Mouse (Mus musculus) forebrain, embryonic 11.5 days (tissue): ENCODE results near the gene Hoxd12. TPM values are rescaled to one million over a fixed set of nuclear protein-coding genes. Genes with fewer than 3 reads are reported as not detected.

ENCODE experiments used
- ATAC-seq: fragments of 200-750 bp; cut with Nextera tagmentation; replicated peaks from 2 replicates; pipeline ENCODE4 v1.8.0; 2017; ENCODE audit warnings: moderate TSS enrichment; ENCODE audit not compliant: low FRiP score
- DNase-seq: peaks from one replicate; pipeline ENCODE4 v3.0.0-alpha.2; 2017; ENCODE audit warnings: low spot score
- H3K27ac ChIP-seq: fragments of 300-500 bp; sonication (generic); 2 replicates; pipeline ENCODE4 v1.5.1; 2014; ENCODE audit warnings: low read depth, low read length
- H3K27me3 ChIP-seq: fragments of 300-500 bp; sonication (generic); 2 replicates; pipeline ENCODE4 v1.6.1; 2014; ENCODE audit warnings: mild to moderate bottlenecking, low read length, mixed read lengths; ENCODE audit not compliant: control insufficient read depth, insufficient read depth
- H3K36me3 ChIP-seq: fragments of 300-500 bp; sonication (generic); 2 replicates; pipeline ENCODE4 v1.6.1; 2014; ENCODE audit warnings: mild to moderate bottlenecking, low read length, moderate library complexity, mixed read lengths; ENCODE audit not compliant: control insufficient read depth, insufficient read depth
- H3K4me1 ChIP-seq: fragments of 300-500 bp; sonication (generic); replicated peaks from 2 replicates; pipeline ENCODE4 v1.6.1; 2014; ENCODE audit warnings: low read length, mixed read lengths; ENCODE audit not compliant: control insufficient read depth, insufficient read depth
- H3K4me2 ChIP-seq: fragments of 300-500 bp; sonication (generic); 2 replicates; pipeline ENCODE4 v1.6.1; 2014; ENCODE audit warnings: low read depth, mild to moderate bottlenecking, low read length, moderate library complexity, mixed read lengths; ENCODE audit not compliant: severe bottlenecking
- H3K4me3 ChIP-seq: fragments of 300-500 bp; sonication (generic); 2 replicates; pipeline ENCODE4 v1.5.1; 2014; ENCODE audit warnings: low read depth, low read length
- H3K9ac ChIP-seq: fragments of 300-500 bp; sonication (generic); 2 replicates; pipeline ENCODE4 v1.6.1; 2014; ENCODE audit warnings: low read length
- H3K9me3 ChIP-seq: fragments of 300-500 bp; sonication (generic); 2 replicates; pipeline ENCODE4 v1.6.1; 2016; ENCODE audit warnings: low read length, mixed read lengths; ENCODE audit not compliant: control insufficient read depth
- WGBS: fragments of 180-500 bp; shearing (Covaris S2); extraction: QIAGEN DNeasy Blood & Tissue Kit; methylation state at CpG from one replicate; pipeline ENCODE4 v1.1.7; 2014; 5-methylcytosine and 5-hydroxymethylcytosine counted together
- polyA plus RNA-seq: library from polyadenylated mRNA; unstranded; fragments of >200 nt; fragmentation: Nextera tagmentation; extraction: Ambion mirVana; gene quantifications from 2 replicates; pipeline ENCODE4 v1.2.1, GENCODE M21; 2014

Hoxd12 gene
- polyA plus RNA-seq, 1 experiment from 2014 or later = not detected

GRCm38 (mm10) chr2:74655420-74655781, 19.4 kb upstream of the Hoxd12 start:
- no peak overlapping the region for H3K9ac ChIP-seq
- WGBS = 2% methylated on average over 35 of the region's 47 CpGs

DNA sequence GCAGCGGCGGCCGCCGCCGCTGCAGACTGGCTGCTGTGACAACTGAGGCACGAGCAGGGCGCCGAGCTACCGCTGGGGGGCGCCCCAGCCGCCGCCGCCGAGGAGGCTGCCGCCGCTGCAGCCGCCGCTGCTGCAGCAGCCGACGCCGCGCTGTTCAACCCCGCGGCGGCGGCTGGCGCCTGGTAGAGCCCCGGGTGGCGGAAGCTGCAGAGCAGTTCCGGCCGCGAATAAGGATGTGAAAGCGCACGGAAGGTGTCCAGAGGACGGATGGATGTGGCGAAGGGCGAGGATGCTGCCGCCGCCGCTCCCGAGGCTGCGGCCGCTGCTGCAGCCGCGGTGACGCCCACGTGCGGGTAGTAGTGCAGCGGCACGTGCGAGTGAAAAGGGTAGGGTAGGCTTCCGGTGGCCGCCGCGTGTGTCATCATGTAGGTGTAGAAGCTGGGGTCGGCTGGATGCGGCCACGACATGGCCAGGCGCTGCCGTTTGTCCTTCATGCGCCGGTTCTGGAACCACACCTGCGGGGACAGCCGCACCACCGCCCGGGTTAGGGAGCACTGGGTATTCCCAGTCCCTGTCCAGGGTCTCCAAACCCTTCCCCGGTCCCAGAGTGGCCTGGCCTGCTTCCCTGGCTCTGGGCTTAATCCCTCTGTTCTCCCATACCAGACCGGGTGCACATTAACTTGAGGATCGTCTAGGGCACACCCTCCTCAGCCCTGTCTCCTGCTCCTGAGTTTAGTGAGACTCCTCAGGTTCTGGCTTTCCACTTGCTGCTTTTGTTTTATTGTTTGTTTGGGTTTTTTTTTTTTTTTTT, 18.8 kb upstream of the Hoxd12 start:
- DNase-seq = peak; percentile 80

More at GRCm38 (mm10) chr2:74655420-74655781, 19.4 kb upstream of the Hoxd12 start:
- Histone ChIP-seq H3K9me3 (no peaks in the 10 kb centered on the region), H3K4me3 (peak overlapping the region; percentile 24), H3K4me2 (peak overlapping the region; percentile 39; the same call in 1 of the 2 replicates), H3K27me3 (peaks cover 81% of the 10 kb centered on the region), H3K4me1 (peaks cover 9% of the 10 kb centered on the region; the same call in 1 of the 2 replicates), H3K27ac (no peak overlapping the region), H3K36me3 (no peaks in the 10 kb centered on the region)
- ATAC-seq (no peak), DNase-seq (peak; percentile 68)

DNA sequence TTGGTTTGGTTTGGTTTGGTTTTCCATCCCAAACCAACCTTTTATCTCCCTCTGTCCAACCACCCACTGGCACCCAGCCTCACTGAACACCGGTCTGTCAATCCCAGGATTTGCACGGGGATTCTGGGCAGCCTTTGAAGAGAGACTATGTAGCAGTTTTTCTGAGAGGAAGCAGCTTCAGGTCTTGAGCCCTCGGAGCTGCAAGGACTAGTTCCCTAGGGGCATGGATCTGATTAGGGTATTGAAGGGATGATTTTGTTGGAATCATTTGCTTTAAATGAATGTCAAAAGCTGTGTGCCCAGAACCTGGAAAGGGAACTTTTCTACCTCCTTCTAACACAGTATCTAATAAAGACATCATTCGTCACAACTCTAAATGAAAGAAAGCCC, 18.2 kb upstream of the Hoxd12 start:
- 3% methylated on average over 4 of the region's 4 CpGs for WGBS
- peak; percentile 54 for DNase-seq

More for the DNA sequence above, 18.8 kb upstream of the Hoxd12 start:
- Histone ChIP-seq H3K9ac (no peak overlapping the region), H3K4me2 (peak overlapping the region; percentile 39; the same call in 1 of the 2 replicates), H3K4me3 (peak overlapping the region; percentile 24), H3K36me3 (no peaks in the 10 kb centered on the region), H3K9me3 (no peaks in the 10 kb centered on the region), H3K27ac (no peak overlapping the region), H3K27me3 (peaks cover 81% of the 10 kb centered on the region), H3K4me1 (peaks cover 9% of the 10 kb centered on the region; the same call in 1 of the 2 replicates)
- under 1% methylated on average over 68 of the region's 69 CpGs for WGBS
- ATAC-seq = peak; percentile 46; the same call in 1 of the 2 replicates

DNA sequence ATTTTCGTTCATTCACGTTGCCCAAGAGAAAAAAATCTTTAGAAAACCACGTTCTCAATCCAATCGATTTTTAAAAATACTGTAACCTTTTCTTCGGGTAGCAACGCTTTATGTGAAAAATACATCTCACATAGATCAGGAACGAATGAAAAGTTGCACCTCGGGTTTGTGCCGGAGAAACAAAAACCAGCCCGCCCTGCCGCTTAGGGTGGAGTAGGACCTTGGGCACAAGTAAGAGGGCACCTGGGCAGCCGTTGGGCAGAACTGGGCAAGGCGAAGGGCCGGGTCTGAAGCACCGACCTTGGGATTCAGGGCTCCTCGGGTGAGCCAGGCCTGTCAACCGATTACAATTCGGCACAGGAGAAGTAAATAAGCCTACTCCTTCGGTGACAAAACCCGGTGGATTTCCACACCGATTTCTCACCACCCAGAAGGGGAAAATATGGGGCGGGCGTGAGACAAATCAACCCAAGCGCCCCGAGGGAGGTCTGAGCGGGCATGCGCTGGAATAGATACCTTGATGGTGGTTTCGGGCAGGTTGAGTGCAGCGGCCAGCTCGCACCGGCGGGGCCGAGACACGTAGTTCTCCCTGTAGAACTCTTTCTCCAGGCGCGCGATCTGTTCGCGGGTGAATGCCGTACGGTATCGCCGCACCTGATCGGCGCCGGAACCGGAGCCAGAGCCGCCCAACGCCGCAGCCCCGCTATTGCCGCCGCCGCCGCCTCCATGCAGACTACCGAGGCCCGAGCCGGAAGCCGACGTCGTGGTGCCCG, 17.4 kb upstream of the Hoxd12 start:
- peak; percentile 74 for DNase-seq
- ATAC-seq = no peak
- Histone ChIP-seq H3K4me1 (peaks cover 9% of the 10 kb centered on the region; the same call in 1 of the 2 replicates), H3K27ac (no peak overlapping the region), H3K4me2 (no peak overlapping the region), H3K9ac (no peak overlapping the region), H3K27me3 (peaks cover 83% of the 10 kb centered on the region), H3K36me3 (no peaks in the 10 kb centered on the region), H3K9me3 (no peaks in the 10 kb centered on the region), H3K4me3 (peak overlapping the region; percentile 3; the same call in 1 of the 2 replicates)
- 3% methylated on average over 62 of the region's 62 CpGs for WGBS

More for the DNA sequence above, 18.2 kb upstream of the Hoxd12 start:
- H3K27ac ChIP-seq = no peak overlapping the region
- no peak overlapping the region for H3K9ac ChIP-seq
- peaks cover 83% of the 10 kb centered on the region for H3K27me3 ChIP-seq
- no peak overlapping the region for H3K4me2 ChIP-seq
- no peak for ATAC-seq
- no peak overlapping the region for H3K4me3 ChIP-seq
- H3K9me3 ChIP-seq = no peaks in the 10 kb centered on the region
- H3K4me1 ChIP-seq = peaks cover 9% of the 10 kb centered on the region; the same call in 1 of the 2 replicates
- H3K36me3 ChIP-seq = no peaks in the 10 kb centered on the region

DNA sequence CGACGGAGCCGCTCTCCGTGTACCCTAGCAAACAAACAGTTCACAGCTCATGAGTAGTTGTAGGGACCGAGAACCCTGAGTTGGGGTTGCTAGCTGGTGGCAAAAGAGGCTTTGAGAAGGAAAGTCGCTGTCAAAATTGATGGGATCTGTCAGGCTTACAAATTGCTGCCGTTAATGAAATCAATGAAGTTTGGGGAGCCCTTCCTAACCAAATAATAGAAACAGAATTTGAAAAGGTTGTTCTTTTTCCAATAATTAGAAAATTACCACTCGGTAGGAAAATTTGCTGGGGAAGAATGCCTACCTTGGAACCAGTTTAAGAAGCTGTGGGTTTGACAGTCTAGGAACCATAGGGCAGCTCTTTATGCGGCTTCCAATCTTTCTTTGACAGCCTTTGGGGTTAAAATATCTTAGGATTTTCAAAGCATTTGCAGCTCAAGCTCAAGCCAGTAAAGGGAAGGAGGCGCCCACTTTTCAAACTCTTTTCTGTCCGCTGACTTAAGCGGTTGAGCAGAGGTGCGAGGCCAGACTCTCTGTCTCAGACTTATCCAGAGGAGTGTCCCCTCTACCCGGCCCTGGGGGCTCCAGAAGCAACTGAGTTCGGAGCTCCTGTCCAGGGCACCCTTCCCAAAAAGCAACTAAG, 16.7 kb upstream of the Hoxd12 start:
- ATAC-seq = no peak
- H3K9ac ChIP-seq = no peak overlapping the region
- H3K4me1 ChIP-seq = peaks cover 9% of the 10 kb centered on the region; the same call in 1 of the 2 replicates
- no peak overlapping the region for H3K27ac ChIP-seq
- peak overlapping the region; percentile 3; the same call in 1 of the 2 replicates for H3K4me3 ChIP-seq
- H3K4me2 ChIP-seq = no peak overlapping the region
- WGBS = under 1% methylated on average over 15 of the region's 15 CpGs
- no peaks in the 10 kb centered on the region for H3K36me3 ChIP-seq
- DNase-seq = no peak
- H3K27me3 ChIP-seq = peaks cover 86% of the 10 kb centered on the region
- no peaks in the 10 kb centered on the region for H3K9me3 ChIP-seq

DNA sequence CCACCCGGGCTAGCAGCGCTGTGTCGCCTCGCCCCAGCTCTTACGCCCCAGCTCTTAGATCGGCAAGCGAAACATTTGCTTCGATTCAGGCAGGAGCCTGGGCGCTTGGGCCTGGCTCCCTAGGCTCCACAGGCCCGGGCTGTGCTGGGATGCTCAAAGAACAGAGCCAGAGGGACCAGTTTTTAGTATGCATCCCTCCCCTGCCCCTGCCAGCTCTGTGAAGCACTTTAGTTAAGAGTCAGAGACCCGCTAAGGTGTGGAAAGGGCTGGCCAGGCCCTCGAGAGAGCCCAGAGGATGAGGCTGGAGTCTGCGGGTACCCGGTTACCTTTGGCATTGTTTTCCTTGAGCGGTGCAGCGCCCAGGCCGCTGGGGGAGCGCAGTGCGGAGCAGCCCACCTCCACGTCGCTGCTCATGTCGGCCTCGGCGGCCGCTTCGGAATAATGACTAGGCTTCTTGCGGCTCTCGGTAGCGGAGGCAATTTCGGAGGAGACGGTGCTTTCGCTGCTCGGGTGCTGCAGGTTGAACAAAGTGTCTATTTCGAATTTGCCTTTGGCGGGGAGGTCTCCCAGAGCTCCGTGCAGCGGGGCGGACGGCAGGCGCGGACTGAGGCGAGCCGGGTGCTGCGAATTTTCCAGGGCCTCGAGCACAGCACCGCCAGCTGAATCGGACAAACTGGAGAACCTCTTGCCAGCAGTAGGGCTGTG, 16.0 kb upstream of the Hoxd12 start:
- no peak overlapping the region for H3K4me3 ChIP-seq
- no peak overlapping the region for H3K27ac ChIP-seq
- no peak overlapping the region for H3K4me2 ChIP-seq
- H3K9me3 ChIP-seq = no peaks in the 10 kb centered on the region
- no peaks in the 10 kb centered on the region for H3K36me3 ChIP-seq
- H3K27me3 ChIP-seq = peaks cover 91% of the 10 kb centered on the region
- ATAC-seq (no peak), DNase-seq (peak; percentile 73)
- H3K4me1 ChIP-seq = peaks cover 9% of the 10 kb centered on the region; the same call in 1 of the 2 replicates
- under 1% methylated on average over 47 of the region's 47 CpGs for WGBS
- no peak overlapping the region for H3K9ac ChIP-seq

DNA sequence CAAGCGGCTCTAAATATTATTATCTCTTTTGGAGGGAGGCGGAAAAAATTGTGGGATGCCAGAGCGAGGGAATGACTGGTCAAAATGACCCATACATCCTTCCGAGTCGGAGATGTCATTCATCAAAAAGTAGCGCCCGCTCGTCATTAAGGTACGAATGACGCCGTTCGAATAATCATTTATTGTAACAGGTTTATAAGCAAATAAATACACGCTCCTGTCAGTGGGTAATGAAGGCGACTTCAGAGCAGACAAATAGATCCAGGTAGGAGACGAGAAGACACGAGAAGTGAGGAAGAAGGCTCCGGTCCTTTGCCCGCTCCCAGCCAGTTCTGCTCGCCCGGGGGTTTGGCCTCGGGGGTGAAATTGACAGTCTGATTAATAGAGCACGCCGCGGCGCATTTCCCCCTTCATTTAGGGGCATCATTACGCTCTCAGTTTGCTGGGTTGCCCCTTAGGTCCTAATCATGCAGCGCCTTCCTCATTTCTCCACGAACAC, 15.3 kb upstream of the Hoxd12 start, which contains the start of gene Evx2:
TSS of gene Evx2 (minus strand) at position 51 of the 499 bp plus-strand sequence.
- H3K4me1 ChIP-seq = peaks cover 9% of the 10 kb centered on the region; the same call in 1 of the 2 replicates
- ATAC-seq (no peak), DNase-seq (peak; percentile 62)
- no peak within 1 kb of the TSS for H3K9ac ChIP-seq
- H3K27ac ChIP-seq = no peak within 1 kb of the TSS
- H3K4me3 ChIP-seq = no peak within 1 kb of the TSS
- peaks cover 91% of the 10 kb centered on the region for H3K27me3 ChIP-seq
- H3K36me3 ChIP-seq = no peaks in the 10 kb centered on the region
- 1% methylated on average over 28 of the region's 28 CpGs for WGBS
- H3K9me3 ChIP-seq = no peaks in the 10 kb centered on the region
- H3K4me2 ChIP-seq = no peak within 1 kb of the TSS
